Mouse (Mus musculus) gastrocnemius, postnatal 10 days (tissue): Measurements from ENCODE around the gene Ttll9. TPM values are rescaled to one million over a fixed set of nuclear protein-coding genes. Genes with fewer than 3 reads are reported as not detected.

Experiments
- DNase-seq: peaks from one replicate; pipeline ENCODE4 v3.0.0; 2021; ENCODE audit warnings: mixed read lengths
- total RNA-seq, 2 experiments: library from RNA; stranded (reverse); gene quantifications; 2 replicates each; pipeline ENCODE4 v1.2.3; 2021

Ttll9 gene
- total RNA-seq, 2 experiments from 2014 or later, result not detected

DNA sequence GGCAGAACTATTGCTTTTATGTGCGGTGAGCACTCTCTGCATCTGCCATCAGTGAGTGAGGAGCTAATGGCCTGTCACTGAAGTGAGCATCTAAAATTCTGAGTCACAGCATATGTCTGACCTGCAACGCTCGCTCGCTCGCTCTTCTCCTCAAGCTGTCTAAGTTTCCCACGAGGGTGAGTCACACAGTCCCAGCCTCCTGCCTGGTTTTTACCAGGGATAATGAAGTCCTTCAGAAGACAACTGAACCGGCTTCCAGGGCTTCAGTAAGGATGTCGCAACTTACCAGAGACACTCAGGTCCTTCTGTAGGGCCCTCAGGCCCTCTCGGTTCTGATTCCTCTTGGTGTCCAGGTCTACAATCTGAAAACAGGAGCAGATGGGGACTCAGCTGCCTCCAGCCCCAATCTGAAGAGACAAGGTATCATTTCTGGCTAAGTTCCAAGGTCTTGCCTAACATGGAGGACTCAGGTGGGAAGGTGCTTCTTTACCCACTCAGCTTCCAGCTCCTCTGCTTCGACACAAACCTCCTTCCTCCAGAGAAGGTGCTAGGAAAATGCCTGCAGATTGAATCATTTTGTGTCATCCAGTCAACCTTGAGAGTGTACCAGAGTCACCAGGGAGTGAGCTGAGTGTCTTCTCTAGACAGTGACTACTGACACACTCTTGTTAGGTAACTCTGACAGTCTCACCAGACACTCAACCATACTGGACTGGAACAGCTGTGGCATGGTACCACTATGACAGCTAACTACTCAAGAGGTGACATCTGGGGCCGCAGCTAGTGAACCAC is 51.6 kb downstream of the Ttll9 start:
- no peak for DNase-seq

DNA sequence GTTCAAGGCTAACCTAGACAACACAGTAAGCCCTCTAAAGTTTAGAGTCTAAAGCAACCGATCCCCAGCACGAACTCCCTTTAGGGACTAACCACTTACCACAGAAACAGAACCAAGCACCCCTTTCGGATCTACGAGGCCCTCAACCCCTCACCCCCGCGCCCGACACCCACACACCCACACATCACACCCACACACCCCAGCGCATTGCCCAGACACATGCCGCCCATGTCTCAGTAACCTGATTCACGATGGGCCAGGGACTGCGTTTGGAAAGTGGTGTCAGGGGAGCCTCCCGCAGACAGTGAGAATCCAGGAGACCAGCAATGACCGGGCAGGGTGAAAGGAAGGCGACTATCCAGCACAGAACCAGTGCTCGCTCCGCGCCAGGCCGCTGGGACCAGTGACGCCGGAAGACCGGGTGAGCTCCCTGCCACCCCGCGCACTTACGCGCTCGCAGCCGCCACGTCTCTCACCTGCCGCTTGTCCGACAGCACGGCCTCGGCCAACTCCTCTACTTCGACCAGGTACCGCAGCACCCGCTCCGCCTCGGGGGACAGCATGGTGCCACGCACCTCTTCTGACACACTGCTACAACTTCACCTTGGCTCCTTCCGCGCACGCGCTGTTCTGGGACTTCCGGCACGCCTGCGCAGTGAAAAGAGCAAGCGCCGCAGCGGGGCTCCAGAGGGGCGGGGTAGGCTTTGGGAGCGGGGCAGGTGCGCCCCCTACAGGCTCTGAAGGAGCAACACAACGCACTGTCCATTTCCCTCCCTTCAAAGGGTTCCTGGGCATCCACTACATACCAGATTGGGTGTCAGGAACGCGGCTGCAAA is 52.7 kb downstream of the Ttll9 start, which contains the start of gene Pdrg1:
Pdrg1 (minus strand) TSS at position 670 of the 836 bp plus-strand sequence.
- DNase-seq, result peak; percentile 95

DNA sequence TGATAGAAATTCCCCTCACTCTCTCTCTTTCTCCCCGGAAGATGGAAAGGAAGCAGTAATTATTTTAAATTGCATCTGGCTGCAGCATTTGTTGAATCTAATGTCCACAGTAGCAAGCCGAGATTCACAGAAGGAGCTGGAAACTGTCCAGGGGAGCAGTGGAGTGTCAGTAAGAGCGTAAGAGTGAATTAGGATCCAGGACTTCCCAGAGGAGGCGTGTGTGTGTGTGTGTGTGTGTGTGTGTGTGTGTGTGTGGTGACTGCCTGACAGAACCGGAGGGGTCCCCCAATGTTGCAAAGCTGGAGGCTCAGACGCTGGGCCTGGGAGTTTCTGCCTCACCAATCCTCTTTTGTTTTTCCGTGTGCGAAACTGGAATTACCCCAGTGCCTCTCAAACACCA is 53.5 kb downstream of the Ttll9 start:
- no peak for DNase-seq

DNA sequence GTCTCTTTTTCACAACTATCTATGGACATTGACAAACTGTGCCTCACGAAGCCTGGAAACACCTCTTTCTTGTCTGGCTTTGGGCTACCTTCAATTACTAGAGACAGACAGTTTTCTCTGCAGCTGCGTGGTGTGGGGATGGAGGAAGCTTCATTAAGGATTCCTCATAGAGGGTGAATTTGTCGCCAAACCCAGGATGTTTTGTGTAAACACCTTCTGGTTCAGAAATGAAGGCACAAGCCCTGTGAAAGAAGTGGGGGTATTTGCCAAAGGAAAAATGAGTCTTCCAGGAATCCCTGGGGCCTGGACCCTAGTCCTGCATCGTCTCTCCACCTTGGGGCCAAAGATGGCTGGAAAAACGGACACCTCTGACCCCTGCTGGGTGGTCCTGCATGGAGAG is 54.5 kb downstream of the Ttll9 start:
- DNase-seq, result no peak

DNA sequence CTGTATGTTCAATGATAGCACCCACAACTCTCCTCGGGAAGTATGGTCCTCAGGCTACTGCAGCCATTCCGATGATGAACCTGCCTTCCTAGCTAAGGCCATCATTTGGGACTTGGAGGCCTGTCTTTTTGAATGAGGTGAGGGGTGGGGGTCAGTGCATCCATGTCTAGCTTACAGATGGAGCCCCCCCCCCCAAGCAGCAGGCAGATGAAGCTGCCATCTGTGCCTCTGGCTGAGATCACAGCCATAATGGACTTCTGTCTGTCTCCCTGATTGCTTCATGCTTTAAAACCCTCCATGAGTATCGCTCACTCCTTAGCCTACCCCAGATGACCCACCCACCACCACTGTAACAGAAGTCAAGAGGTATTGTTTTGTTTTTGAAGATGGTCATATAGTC is 57.1 kb downstream of the Ttll9 start:
- DNase-seq, result no peak

DNA sequence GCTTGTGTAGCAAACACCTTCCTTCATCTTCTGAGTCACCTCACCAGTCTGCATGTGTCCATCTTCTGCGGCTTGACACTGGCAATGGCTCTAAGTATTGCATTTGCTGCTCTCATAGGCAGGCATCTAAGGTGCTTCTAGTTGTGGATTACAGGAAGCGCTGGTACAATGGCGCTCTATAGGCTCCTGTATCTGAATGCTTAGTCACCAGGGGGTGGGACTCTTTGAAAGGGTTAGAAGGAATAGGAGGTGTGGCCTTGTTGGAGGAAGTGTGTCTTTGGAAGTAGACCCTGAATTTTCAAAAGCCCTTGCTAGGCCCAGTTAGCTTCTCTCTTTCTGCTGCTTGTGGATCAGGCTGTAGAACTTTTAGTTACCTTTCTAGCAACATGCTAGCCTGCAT is 58.9 kb downstream of the Ttll9 start:
- no peak for DNase-seq

DNA sequence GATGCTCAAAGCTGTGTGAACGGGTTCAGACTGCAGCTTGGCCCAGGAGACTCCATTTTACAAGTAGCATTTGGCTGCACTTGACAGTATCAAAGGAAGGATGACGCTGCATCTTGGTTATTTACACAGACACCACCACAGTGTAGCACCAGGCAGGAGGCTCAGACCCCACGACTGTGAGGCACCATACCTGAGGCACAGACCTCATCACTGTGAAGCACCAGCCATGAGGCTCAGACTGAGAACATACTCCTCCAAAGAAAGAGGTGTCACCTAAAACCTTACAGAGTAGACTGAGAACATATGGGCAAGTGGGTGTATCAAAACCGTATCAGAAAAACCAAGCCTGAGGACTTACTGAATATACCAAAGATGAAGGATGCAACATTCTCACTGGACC is 60.6 kb downstream of the Ttll9 start:
- DNase-seq, result no peak

DNA sequence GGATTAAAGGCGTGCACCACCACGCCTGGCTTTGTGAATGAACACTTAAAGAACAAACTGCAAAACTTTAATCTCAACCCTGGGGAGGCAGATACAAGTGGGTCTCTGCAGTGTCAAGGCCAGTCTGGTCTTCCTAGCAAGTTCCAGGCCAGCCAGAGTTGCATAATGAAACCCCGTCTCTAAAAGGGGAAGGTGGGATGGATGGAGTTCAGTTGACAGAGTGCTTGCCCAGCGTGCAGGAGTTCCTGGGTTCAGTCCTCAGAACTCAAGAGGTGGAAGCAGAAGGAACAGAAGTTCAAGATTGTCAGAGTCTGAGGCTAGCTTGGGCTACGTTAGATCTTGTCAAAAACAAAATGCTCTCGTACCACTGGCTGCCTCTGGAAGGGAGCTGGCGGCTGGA is 63.8 kb downstream of the Ttll9 start:
- no peak for DNase-seq

DNA sequence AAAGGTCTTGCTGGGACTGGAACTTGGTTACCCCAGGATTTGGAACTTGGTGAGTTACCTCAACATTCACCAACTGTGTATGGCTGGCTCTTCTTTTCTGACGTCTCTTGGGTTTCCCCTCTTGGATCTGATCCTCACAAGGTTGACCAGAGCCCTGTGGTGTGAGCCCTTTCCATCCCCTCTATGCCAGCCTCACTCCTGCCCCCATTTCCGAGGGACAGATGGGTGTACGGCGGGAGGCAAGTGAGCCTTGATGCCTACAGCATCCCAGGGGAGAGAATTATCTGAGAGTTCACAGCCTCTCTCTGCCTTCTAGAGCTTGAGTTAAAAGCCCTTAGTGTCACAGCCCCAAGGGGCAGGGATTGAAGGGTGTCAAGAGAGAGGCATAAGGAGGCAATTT is 65.2 kb downstream of the Ttll9 start:
- DNase-seq, result no peak

DNA sequence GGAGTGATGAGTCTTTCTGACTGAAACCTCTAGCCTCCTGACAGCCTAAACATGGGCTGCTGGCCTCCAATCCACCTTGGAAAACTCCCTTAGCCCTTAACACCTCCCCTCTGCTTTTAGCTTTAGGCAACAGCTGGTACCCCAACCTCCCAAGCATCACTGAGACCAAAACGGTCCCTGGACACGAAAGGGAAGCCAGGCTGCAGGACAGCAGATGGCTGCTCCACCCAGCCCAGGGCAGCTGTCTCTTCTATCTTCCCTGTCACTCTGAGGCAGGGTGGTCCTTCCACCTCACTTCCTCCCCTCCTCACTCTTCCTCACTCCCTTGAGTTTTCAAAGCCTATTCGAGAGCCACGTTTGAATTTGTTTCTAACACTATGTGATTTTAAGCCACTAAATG is 68.1 kb downstream of the Ttll9 start:
- no peak for DNase-seq

DNA sequence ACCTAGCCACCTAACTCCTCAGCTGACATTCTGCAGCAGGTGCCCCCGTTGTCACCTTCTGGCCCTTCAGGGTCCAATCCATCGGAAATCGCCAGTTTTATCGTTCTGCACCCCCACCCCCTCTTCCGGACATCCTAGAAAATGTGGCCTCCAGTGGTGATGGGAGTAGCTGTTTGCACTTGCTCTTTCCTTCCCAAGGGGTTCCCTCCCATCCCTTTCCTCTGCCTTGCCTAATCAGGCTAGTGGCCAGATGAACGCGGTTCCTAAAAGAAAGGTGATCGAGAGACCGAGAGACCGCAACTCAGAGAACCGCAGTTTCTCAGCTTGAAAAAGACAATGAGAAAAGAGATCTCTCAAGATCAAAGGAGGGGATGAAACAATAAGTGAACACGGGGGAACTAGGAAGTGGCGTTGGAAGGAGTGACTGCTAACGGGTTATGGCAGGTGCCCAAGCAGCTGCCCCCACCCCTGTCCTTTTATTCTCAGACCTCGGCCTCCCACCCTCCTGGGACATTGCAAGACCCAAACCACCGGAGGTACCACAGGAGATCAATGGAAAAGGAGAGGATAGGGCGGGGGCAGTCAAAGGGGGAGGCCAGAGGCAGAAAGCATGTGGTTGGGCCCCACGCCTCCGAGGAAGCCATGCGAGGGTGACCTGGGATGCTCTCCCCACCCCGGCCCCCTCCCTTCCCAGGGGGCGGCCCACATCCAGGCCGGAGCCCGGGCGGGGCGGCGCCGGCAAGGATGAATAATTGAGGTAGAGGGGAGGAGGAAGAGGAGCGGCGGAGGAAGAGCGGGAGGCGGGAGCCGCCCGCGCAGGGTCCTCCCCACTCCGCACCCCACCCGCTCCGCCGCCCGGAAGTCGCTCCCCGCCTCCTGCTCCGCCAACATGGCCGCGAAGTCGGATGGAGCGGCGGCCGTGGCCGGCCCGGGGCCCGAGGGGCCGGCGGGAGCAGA is 69.1 kb downstream of the Ttll9 start, which contains the start of gene Xkr7:
Xkr7 (plus strand) TSS at position 727 of the 957 bp plus-strand sequence.
- DNase-seq, result no peak

DNA sequence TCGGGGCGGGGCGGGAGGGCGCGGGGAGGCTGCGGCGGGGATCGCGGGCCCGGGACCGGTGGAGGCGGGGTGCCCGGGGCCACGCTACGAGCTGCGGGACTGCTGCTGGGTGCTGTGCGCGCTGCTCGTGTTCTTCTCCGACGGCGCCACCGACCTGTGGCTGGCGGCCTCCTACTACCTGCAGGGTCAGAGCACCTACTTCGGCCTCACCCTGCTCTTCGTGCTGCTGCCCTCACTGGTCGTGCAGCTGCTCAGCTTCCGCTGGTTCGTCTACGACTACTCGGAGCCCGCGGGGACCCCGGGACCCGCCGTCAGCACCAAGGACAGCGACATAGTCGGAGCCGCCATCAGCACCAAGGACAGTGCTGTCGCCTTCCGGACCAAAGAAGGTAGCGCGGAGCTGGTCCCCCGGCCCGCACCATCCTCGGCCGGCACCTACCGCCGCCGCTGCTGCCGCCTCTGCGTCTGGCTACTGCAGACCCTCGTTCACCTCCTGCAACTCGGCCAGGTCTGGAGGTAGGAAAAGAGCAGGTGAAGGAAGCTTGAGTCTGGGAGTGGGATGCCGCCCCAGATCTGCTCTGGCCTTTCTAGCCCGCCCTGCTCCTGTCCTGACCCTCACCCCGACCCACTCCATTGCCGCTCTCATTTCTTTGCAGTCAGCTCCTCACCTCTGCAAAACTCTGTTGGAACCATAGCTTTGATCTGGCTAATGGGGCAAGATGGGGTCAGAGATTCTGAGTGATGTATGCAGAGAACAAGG is 70.0 kb downstream of the Ttll9 start:
- DNase-seq, result peak; percentile 90

DNA sequence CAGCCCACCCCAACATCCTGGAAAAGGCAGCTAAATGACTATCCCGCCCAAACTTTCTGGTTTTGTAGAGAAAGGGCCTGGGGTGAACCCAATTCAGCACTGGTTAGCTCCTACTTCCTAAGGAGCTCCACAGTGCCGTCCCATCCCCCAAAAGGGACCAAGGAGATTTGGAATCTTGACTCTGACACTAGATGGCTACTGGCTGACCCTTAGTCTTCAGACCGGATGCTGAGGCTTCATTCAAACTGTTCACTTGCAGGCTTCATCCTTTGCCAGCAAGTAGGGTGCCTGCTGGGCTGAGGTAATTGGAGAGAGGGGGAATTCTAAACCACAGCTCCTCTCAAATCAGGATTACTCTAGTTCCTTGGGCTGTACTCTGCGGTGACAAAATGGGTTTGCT is 70.7 kb downstream of the Ttll9 start:
- DNase-seq, result no peak

DNA sequence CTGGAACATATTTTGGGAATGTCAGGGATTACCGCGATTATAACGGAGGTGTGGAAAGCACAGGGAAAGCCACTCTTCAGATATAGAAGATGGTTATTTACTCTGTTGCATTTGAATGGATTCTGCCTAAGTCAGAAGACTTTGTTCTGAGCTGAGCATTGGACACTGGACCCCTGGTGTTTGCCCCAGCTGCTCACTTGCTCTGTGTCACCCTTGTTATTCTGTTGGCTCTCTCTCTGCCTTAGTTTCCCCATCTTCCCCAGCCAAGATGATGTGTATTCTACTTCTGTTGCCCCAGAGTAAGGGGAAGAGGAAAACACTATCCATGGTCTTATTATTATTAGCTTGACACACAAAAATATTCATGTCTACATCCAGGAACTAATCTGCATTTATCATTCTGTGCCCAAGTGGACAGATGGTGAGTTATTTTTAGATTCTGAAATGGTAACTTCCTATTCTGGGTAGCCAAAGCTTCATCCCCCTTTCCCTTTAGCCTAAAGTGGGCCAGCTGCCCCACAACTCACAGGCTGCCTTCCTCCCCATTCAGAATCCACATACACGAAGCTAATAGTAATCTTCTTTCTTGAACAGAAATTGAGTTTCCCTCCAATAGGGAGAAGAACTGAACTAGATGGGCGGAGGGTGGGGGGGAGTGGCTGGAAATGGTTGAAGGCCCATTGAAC is 71.4 kb downstream of the Ttll9 start:
- no peak for DNase-seq

DNA sequence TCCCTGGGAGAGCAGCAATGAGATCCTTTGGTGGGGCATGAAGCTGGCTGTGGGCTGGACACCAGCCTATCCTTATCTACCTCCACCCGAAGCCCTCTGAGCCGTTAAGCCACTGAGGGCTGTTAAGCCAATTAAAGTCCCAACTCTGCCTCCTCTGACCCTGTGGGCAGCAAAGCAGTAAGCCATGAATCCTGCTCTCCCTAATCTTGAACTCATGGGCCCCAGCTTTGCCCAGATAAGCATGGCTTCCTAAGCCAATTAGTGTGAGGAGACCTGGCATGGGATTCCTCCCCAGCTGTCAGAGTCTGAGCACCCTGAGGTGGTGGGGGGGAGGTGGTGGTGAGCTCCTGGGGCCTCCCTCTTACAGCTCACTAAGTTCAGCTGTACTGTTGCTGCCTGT is 74.4 kb downstream of the Ttll9 start:
- no peak for DNase-seq

DNA sequence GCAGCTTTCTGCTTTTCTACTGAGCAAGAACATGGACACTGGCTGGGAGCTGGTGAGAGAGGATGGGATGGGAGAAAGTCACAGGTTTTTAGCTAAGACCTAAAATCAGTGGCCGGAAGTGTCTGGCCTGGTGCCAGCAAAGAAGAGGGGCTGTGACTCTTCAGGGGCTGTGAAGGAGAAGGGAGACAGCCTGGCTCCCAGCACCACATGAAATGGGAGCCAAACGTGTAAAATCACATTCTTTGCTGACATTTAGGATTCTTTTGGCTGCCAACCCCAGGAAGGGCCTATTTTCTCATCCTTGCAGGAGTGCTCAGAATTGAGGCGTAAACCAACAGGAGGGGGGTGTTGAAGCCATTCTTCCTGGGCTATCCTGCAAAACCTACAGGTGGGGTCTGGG is 81.6 kb downstream of the Ttll9 start:
- no peak for DNase-seq

DNA sequence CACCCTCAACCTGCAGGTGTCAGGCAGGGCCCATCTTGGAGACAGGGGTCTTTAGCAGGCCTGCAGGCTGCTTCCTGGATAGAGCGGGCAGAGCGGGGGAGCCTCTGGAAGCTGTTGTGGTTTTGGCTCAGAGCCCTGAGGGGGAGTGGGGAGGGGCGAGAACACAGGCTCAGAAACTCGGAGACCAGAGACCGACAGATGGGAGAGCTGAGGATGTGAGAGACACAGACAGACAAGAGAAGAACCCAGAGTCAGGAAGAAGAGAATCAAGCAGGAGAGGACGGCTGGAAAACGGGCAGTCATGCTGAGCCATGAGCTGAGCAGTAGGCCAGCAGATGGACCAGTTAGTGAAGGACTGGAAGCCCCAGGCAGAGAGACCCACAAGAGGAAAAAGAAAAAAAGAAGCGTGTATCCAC is 83.6 kb downstream of the Ttll9 start:
- DNase-seq, result no peak

DNA sequence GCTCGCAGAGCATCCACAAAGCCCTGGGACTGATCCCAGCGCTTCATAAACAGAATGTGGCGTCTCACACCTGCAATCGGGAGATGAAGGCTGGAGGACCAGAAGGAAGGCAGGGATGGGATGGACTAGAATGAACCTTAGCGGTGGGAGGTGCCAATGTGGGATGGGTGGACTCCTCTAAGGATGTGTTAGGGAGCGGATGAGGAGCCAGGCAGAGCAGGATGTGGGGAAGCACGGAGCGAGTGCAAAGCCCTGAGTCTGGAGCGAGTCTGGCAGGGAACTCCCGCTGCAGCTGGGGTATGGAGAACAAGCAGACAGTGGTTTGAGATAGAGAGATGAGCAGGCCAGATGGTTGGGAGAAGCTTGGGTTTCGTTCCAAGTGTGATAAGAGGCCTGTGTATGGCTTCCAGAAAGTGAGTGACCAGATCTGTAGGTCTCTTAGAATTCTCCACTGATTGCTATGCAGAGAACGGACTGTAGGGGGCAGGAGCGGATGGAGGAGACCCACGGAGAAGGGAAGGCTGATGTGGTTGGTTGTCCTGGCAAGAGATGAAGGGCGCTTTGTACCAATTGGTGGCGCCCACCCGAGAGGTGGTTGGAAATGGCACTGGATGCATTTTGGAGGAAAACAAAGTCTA is 85.7 kb downstream of the Ttll9 start:
- DNase-seq, result peak; percentile 41

DNA sequence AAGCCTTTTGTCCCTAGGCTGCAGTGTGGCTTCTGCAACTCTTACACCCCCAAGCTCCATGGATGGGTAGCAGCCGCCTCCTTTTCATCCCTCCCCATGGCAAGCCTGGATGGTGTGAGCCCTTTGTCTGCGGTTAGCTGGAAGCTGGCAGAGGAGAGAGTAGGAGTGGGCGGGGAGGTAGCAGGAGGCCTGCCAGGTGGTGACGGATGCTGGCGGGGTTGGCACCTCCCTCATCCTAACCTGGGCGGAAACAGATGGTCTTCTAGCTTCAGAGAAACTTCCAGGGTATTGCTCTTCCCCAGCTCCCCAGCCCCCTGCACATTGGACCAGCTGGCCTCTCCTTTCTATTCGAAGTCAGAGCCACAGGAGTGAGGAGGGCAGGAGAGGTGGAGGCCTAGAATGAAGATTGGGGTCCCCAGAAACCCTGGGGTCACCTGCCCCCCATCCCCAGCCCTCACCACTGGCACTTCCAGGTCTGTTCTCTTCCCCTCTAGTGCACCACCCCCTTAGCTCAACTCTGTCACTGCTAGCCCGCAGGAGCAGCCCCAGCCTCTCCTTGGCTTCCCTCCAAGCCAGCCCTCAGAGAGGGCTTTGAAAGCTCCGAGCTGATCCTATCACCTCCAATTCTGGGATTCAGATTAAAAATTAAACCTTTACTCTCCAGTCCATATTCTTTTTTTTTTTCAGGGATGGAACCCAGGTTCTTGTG is 87.2 kb downstream of the Ttll9 start:
- no peak for DNase-seq

DNA sequence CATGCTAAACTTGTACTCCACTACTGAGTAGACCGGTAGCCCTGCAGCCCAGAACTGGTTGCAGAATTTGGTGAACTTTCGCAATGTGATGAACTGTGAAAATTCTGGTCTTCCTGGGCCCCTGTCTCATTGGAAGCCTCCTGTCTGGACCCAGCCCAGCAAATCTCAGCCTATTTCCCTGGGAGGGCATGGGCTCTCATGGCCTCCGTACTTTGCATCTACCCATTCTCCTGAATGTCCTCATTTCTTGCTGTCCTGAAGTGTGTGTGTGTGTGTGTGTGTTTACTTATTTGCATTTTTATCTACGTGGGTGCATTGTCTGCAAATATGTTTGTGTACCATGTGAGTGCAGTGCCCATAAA is 87.7 kb downstream of the Ttll9 start:
- DNase-seq, result no peak
